Mouse (Mus musculus): Measurements from ENCODE around the gene Cfap161.

The Cfap161 gene

DNA sequence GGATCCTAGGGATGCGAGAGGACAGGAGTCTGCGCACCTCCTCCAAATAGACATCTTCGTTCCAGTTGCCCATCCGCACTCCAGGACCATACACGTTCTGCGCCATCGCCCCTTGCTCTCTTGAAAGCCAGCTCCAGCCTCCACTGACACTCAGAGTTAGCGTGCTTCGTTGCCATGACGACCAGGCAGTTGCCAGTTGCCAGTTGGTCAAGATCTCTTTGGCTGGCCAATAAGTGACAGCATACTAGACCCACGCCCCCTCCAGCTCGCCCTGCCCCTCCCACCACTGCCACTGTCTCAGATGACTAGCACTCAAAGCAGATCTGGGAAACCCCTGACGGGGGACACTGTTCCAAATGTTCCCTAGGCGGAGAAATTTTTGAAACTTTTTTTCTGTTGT lies at the start of gene Cfap161:
Gene Cfap161 (minus strand): TSS at position 176 of the 400 bp plus-strand sequence.
- peak; percentile 94 for DNase-seq (ENCODE audit: low read depth, low spot score)

DNA sequence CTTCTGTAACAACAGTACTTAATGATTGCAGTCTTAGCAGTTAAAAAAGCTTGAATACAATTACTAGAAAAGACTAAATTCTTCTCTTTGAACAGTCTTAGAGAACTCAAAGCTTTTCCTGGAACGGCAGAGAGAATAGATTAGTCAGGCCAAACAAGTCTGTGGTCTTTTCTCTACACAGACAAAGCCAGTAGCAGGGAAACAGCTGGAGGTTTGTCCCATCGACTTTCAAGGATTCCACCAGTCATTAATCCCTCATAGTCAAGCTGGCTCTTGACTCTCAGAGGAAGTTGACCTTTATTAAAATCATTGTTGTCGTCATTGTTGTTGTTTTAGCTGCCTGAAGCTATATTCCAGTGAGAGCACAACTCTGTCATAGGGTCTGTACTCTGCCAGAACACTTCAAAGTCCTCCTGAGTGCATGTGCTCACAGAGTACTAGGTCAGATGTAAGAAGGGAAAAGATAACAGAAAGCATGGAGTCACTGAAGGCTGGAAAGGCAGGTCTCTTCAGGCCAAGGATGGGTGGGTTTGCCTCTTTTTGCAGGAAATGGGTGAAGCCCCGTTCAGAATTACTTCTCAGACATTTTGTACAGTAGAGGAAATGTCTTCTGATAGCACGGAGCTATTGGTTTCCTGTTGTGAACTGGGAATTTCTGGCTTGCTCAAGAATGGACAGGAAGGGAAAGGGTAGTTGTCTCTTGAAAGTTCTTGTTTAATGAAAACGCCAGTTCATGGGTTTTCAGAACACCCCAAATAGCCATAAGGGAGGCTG lies 48.0 kb upstream of the Cfap161 start:
- DNase-seq (ENCODE audit: low read depth, low spot score): peak; percentile 62

DNA sequence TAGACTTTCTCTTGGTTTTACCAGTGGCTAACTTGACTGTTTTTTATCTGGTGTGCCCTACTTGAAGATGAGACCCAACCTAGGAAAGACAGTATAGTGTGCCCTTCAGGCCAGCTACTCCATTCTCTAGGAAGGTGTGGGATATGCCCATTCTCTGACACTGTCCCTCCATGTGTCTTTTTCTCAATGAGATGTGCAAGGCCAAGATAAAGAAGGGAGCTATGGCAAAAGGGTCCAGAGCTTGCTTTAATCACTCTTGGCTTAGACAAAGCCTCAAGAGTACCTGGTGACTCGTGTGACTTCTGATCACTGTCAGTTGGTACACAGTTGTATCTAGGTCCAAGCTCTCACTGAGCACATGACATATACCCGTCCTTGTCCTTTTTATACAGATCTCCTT lies 45.4 kb upstream of the Cfap161 start:
- no peak for DNase-seq (ENCODE audit: low read depth, low spot score)

DNA sequence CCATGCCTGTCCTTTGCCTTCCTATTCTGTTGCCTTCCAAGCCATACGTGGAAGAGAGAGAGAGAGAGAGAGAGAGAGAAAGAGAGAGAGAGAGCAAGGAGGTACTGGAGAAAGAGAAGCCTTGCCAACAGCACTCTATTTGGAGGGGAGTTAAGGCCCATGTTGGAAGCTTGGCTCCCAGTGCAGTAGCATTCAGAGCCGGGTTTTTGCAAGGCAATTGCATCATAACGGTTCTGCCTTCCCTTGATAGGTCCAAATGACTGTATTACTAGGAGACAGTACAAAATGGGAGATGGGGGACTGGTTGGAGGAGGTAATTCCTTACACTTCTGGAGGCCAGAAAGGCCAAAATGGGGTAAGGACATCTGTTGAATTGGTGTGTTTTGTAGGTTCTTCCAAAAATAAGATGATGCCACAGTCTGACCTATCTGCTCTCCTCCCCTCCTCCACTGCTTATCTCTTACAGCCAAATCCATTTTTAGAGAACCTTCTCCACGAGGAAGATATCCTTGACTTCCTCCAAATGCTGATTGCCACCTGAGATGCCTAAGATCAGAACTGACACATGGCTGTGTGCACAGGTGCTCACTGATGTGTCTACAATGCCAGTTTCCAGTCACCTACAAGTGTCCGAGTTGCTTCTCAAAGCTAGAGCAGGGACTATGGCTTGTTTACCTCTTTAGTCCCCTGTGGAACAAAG lies 44.0 kb upstream of the Cfap161 start:
- no peak for DNase-seq (ENCODE audit: low read depth, low spot score)

DNA sequence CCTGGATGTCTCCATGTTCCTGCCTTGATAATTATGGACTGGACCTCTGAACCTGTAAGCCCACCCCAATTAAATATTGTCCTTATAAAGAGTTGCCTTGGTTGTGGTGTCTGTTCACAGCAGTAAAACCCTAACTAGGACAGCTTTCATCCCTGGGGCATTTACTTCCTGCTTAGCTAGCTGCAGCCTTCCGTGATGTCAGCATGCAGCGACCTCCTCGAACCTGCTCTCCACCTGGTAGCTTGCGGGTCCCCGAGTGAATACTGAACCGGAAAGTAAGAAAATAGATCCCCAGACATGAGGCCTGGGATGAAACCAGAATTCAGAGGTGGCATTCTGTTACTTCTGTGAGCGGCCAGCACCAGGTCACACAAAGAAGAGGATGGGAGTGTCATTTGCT lies 34.7 kb upstream of the Cfap161 start:
- no peak for DNase-seq (ENCODE audit: low read depth, low spot score)

DNA sequence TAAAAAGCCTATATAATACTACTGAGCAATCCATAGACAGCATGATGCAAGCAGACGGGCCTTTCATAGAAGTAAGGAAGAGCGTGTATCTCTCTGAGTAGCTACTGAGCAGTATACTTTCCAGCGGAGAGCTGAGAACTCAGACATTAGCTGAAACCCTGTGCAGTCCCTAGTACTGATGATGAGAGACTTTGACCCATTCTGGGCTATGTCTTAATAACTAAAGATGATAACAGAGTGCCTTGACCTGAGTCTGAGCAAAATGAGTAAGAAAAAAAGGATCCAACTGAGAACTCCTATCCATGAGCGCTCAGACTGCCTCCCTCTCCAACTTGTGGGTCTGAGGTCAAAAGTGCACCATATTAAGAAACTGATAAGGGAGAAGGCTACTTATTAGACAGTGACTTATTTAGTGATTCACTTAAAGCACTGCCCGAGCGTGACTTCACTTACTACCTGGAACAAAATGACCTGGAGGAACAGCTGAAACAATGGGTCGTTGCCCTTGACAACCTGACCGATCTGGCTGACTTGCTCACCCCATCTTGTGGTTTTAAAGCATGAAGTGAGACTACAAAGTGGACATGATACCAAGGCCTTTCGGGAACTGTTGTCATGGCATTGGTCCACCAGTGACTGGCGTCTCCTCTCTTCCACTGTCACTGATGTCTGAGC lies 32.9 kb upstream of the Cfap161 start:
- peak; percentile 32 for DNase-seq (ENCODE audit: low read depth, low spot score)

DNA sequence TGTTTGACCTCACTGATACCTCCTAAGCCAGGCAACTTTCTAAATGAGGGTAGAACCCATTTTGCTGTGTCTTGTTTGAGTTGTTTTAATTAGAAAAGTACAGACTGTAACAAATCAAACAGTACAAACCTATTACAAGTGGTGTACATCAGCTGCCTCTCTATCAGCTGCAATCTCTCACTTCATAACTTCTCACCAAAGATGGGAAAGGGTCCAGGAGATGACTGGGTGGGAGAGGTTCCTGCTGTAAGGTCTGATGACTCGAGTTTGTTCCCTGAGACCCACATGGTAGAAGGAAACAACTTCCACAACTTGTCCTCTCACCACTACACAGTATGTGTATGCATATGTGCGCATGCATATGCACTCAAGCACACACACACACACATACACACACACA lies 32.1 kb upstream of the Cfap161 start:
- no peak for DNase-seq (ENCODE audit: low read depth, low spot score)

DNA sequence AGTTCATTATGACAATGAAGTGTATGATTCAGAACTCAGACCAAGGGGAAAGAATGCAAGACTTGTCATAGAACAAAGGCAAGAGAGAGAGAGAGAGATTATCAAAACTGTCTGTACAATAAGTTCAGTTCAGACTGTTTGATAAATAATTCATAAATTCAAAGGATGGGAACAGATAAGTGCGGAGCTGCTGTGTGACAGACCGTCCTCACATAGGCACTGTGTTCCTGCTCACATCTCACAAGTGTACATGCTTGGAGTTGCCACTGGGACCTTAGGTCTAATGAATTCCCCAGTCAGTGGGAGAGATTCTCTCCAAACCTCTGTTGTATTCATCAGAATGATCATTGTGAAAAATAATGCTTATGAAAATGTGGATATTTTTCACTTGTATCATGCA lies 27.3 kb upstream of the Cfap161 start:
- DNase-seq (ENCODE audit: low read depth, low spot score): no peak

DNA sequence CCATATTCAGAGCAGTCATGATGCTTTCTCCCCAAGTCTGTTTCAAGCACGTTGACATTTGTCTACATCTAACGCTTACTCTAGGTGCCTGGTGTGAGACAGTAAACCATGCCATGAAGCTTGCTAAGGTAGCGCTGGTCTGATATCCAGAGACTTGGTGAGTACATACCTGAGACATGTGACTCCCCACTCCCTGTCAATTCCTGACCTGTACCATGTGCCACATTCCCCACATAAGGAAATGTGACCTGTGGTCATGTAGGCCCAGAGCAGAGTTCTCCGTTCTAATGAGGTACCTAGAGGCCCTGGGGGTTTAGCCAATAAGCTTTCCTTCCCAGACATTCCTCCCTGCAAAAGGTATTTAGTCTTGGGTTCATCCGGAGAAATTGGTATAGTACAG lies 22.2 kb upstream of the Cfap161 start:
- no peak for DNase-seq (ENCODE audit: low read depth, low spot score)

DNA sequence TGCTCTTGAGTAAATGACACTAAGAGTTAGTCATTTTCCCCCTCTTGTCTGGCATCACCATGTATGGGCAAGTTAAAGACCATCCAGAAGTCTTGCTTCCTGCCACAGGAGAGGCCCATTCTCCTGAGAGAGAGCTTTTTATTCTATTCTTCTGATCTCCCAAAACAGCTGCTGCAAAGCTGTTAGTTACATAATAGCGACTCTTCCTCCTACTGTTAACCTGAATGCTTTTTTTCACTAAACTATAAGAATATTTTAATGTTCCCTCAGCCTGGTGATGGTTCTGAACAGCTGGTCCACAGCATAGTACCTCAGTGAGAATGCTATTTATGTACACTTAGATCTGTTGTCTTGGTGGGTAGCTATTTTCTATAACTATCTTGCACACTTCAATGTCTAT lies 21.0 kb upstream of the Cfap161 start:
- DNase-seq (ENCODE audit: low read depth, low spot score): no peak

DNA sequence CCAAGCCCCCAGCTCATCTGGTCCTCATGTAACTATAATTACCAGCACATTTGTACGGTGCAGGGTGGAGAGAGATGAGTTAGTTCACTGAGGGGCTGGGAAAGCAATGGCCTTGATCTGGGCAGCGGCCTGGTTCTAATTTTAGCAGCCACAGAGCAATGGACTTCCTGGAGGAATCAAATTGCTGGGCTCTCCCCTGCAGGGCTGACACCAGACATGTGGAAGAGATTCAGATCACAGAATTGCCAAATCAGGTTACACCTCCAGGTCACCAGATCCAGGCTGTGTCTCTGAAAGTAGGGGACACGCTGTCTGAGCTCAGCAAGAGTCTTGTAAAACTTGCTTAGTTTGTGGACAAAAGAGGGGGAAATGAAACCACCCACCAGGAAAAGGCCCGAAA lies 19.3 kb upstream of the Cfap161 start:
- no peak for DNase-seq (ENCODE audit: low read depth, low spot score)

DNA sequence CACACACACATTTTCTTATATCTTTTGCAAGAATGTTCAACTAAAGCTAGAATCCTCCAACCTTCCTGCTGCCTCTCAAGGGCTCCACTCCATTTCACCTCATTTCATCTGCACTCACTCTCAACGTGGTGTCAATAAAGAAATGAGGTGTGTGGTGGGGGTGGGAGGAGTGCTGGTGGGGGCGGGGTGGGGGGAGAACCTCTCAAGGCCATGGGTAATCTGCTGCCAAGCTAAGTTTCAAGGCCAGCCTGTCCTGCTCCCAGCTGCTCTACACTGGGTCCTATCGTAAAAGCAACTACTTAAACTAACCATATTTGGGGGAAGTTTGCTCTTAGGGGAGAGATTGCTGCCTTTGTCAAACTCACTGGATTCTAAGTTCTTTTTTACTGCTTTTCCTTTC lies 18.8 kb upstream of the Cfap161 start:
- no peak for DNase-seq (ENCODE audit: low read depth, low spot score)

DNA sequence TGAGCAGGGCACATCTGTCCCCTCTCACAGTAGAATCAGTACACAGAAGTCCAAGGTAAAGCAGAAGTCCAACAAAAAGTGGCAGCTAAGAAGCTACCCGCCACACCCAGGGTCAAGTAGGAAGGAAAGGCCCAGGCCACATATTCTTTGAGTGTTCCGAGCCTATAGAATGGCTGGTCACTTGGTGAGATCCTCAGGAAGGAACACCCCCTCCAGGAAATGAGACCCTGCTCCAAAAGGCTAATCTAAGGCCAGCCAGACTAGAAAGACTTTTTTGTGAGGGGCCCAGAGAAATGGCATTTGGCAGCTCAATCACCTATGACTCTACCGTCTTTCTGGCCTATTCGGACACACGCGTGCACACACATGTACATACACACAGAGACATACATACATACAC lies 18.3 kb upstream of the Cfap161 start:
- no peak for DNase-seq (ENCODE audit: low read depth, low spot score)

DNA sequence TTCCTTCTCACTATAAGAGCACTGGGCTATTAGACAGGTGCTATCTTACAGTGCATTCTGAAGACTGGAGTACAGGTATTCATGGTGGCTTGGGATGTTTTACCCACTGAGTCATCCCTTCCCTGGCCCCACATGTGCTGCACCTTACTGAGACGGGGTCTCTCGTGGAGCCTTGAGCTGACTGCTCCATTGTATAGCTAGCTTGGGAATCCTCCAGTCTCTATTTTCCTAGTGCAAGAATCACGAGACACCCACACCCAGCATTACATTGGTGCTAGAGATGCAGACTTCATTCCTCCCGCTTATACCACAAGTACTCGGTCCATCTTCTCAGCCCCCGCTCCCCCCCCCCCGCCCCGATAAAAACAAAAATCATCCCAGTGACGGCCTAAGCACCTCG lies 17.9 kb upstream of the Cfap161 start:
- DNase-seq (ENCODE audit: low read depth, low spot score): no peak

DNA sequence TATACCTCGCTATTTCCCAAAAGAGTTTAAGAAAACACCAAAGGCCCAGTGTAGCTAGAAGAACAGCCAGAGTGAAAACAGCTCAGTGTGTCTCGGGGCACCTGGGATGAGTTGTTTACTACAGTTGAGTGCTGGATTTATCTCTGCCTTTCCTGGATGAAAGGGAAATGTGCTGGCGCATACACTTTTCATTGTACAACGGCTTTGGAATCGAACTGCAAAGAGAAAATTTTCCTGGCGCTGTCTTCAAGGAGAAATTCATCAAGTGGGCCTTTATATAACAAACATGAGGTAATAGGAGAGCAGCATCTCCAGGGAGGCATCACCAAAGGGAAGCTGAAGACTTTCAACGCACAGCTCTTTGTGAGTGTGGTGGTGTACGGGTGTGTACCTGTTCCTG lies 17.2 kb upstream of the Cfap161 start:
- no peak for DNase-seq (ENCODE audit: low read depth, low spot score)

DNA sequence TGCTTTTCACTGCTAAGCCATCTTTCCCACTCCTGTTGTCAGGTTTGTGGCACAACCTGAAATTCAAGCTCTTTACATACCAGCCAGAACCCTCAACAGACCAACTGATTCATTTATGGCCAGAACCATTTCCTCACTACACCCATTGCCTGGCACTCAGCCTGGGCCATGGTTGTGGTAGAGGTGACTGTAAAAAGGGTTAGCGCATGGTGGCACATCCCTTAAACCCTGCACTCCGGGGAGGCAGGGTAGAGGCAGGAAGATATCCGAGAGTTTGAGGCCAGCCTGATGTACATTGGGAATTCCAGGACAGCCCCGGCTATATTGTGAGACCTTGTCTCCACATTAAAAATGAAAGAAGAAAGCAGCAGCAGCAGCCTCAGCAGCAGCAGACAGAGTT lies 16.8 kb upstream of the Cfap161 start:
- DNase-seq (ENCODE audit: low read depth, low spot score): no peak

DNA sequence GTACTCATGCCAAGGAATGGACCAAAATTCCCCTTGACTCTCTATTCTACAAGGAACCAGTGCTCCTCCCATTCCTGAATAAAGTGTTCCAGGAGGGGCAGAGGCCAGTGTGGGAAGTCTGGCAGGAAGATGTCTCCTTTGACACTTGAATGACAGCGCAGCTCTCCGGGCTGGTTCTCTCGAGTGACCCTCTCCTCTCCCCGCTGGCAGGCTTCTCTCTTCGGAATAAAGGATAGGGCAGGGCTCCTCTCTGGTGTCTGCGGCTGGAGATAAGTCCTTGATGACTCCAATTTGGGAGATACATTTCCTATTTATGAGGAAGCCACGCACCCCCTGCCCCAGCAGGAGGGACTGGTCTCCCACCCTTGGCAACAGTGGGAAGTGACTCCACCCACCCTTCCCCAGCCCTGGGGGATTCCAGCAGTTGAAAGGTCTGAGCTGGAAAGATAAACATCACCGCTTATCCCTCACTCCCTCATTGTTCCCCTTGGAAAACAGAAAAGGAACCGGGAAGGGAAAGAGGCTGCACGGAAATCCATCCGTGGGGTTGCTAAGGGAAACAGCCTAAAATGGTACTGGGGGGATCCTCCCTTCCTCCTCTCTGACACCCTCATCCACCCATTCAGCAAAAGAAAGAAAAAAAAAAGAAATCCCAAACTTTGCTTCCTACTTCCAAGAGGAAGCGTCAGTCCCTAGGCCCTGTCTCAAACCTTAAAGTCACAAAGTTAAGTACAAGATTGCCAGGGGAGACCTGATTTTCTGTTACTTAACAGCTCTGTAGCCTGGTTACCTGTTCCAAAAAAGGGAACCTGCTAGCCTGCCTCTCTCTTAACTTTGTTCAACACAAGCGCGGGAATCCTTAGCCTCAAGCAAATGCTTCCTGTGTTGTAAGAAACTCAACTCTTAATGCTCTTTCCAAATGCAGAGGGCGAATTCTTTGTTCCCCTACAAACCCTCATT lies 15.7 kb upstream of the Cfap161 start:
- peak; percentile 68 for DNase-seq (ENCODE audit: low read depth, low spot score)

DNA sequence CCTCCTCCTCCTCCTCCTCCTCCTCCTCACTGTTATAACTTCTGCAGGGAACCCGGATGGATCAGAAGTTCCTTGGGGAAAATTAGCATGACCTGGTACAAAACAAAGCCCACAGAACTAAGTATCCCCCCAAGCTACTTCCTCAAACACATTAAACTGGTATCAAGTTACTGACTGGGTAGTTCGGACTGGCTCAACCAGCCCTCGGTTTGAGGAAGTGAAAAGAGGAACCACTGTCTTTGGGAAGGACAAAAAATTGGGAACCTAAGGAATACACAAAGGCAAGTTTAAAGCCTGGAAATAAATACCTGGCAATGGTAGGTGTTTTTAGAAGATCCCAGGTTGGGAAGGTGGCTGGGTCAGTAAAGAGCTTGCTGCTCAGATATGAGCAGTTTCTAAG lies 15.0 kb upstream of the Cfap161 start:
- DNase-seq (ENCODE audit: low read depth, low spot score): peak; percentile 44

DNA sequence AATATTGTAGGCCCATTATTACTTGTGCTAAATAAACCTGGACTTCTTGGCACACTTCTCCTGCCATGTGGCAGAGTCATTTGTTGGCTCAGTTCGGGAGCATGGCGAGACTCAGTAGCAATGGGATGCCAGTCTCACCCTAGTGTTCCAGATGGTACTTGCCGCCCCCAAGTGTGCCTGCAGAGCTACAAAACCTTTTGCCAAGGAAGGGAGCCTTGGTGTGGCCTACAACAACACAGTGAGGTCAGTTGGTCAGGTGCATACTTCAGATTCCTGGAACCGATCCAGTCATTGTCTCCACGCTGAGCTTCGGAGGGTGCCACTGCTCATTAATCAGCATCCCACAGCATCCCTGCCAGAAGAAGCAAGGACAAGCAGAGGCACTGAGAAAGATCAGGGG lies 14.4 kb upstream of the Cfap161 start:
- DNase-seq (ENCODE audit: low read depth, low spot score): peak; percentile 45

DNA sequence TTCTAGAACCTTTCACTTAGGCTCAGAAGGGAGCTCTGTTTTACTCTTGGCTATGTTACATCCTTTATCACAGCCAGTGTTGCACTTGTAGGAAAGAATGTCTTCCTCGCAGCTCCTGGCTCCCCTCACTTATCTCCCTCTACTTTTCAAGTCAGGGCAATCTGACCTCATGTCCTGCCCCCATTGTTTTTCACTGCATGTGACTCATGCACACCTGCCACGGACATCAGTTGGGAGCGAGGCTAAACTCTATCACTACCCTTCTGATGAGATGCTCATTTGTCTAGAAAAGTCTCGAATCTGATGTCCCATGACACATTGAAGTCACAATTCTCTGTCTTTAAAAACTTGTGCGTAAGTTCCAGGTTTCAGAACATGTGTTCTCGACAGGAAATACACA lies 12.3 kb upstream of the Cfap161 start:
- DNase-seq (ENCODE audit: low read depth, low spot score): no peak

DNA sequence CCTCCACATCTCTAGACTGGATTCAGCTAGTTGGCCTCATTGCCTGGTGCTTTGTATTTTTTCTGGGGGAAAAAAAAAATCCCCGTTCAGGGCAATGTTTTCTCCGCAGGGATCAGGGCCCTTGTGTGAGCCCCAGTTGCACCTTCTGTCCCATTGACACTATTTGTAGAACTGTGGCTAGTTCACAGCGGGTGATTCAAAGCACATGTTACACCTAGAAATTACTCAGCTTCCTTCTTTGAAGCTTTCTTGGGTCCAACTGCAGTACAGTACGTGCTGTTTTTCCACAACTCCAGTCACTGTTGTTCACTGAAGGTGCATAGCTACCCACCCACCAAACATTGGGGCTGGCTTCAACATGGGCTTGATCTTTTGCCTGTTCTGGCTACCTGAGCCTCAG lies 9.1 kb upstream of the Cfap161 start:
- no peak for DNase-seq (ENCODE audit: low read depth, low spot score)

DNA sequence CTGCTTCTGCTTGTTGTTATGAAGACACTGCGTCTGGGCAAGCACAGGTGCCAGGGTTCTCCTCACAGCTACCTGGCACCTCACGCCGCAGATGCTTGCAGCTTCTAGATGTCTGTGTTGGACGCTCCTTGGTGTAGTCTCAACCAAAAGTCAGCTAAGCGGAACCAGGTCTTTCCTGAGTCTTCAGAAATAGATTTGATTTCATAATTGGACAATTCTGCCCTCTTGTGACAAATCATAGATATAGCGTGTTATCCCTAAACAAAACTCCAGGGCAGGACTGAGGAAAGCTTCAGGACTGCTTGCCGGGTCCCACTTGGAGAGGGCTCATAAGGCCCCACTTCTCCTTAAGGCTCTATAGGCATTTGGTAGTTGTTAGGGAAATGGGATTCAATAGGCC lies 7.8 kb upstream of the Cfap161 start:
- DNase-seq (ENCODE audit: low read depth, low spot score): peak; percentile 48

Measured in ZHBTc4 (cell line).